Mouse (Mus musculus) thymus, adult 2 months (tissue): Measurements from ENCODE around the gene Drosha.

Experiments used
- CTCF ChIP-seq: fragments of 200-500 bp; IDR thresholded peaks from 2 replicates; pipeline ENCODE4 v1.5.1; 2012; ENCODE audit warnings: mild to moderate bottlenecking, control low read depth, low read length, moderate library complexity, borderline replicate concordance; ENCODE audit not compliant: control insufficient read depth, poor library complexity, insufficient read depth; ENCODE audit errors: extremely low read depth
- POLR2A ChIP-seq: fragments of 200-500 bp; IDR thresholded peaks from 2 replicates; pipeline ENCODE4 v1.6.1; 2012; ENCODE audit warnings: mild to moderate bottlenecking, low read length, control low read depth, moderate library complexity; ENCODE audit not compliant: control insufficient read depth, poor library complexity, insufficient read depth; ENCODE audit errors: extremely low read depth

DNA sequence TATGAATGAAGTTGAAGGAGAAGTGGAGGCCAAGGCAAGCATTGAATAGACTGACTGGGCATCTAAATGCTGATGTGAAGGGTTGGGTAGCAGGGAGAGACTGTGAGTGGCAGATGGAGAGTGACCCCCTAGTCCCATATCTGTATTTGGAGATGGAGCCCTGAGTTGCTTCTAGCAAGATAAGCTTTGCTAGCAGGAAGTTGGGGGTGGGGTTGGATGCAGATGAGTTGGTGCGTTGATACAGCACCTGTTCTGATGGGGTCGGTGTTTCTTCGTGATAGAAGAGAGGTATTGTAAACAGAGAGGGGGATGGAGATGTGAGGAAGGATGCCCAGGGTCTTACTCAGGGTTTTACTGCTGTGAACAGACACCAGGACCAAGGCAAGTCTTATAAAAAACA lies 5.3 kb downstream of the Drosha start:
- no peak for TF ChIP-seq CTCF
- no peak for TF ChIP-seq POLR2A
